Mouse (Mus musculus) stomach, adult 2 months (tissue): ENCODE results near the gene Neo1. TPM values are rescaled to one million over a fixed set of nuclear protein-coding genes. Genes with fewer than 3 reads are reported as not detected.

Source experiments
- polyA plus RNA-seq: library from polyadenylated mRNA; depleted of rRNA; stranded (reverse); fragments of >200 nt; gene quantifications from 2 replicates; pipeline ENCODE4 v1.2.3, GENCODE M21; 2012; rRNA removed

The Neo1 gene
- 8.7 and 9.8 TPM in 2 replicates for polyA plus RNA-seq

GRCm38 (mm10) chr9:59036159-59036731 lies at the start of gene Neo1:
Gene Neo1 (minus strand): TSS chr9:59036441.

Other genes with a start within 250 kb of the Neo1 start
- 0.23 and 0.30 TPM in 2 replicates for gene Hcn4, start 213.0 kb downstream of the Neo1 start, polyA plus RNA-seq